Mouse (Mus musculus) heart, adult 2 months (tissue): ENCODE data around the gene Gsta1.
A peak's percentile ranks its signal among the peaks of the same experiment; 100 is the strongest.

Experiments
- CTCF ChIP-seq: fragments of 200-600 bp; IDR thresholded peaks from 2 replicates; pipeline ENCODE4 v1.8.1; 2022; ENCODE audit warnings: antibody characterized with exemption, mild to moderate bottlenecking, moderate library complexity
- POLR2A ChIP-seq: fragments of 200-500 bp; IDR thresholded peaks from 2 replicates; pipeline ENCODE4 v1.6.1; 2011; ENCODE audit warnings: mild to moderate bottlenecking, low read depth, low read length, control low read depth; ENCODE audit not compliant: insufficient read depth

- peak; percentile 95; the same call in 1 of the 2 replicates for TF ChIP-seq CTCF
- TF ChIP-seq POLR2A, result no peak
These were observed 36.4 kb upstream of the Gsta1 start for GRCm38 (mm10) chr9:78193902-78194597.
